Mouse (Mus musculus) neural tube, embryonic 14.5 days (tissue): ENCODE results near the gene Nhlh1. TPM values are rescaled to one million over a fixed set of nuclear protein-coding genes. Genes with fewer than 3 reads are reported as not detected.

ENCODE experiments used
- ATAC-seq: fragments of 200-750 bp; cut with Nextera tagmentation; 2 replicates; pipeline ENCODE4 v1.8.0; 2017; ENCODE audit warnings: low read depth, mild to moderate bottlenecking, moderate TSS enrichment, moderate library complexity
- H3K27ac ChIP-seq: fragments of 300-500 bp; sonication (generic); 2 replicates; pipeline ENCODE4 v1.5.1; 2014; ENCODE audit warnings: low read depth, mild to moderate bottlenecking, control low read depth, low read length, moderate library complexity, mixed read lengths
- H3K27me3 ChIP-seq: fragments of 300-500 bp; sonication (generic); 2 replicates; pipeline ENCODE4 v1.6.1; 2014; ENCODE audit warnings: low read length; ENCODE audit not compliant: control insufficient read depth, insufficient read depth
- H3K36me3 ChIP-seq: fragments of 300-500 bp; sonication (generic); 2 replicates; pipeline ENCODE4 v1.6.1; 2014; ENCODE audit warnings: low read length, mixed read lengths; ENCODE audit not compliant: control insufficient read depth, insufficient read depth
- H3K4me1 ChIP-seq: fragments of 300-500 bp; sonication (generic); 2 replicates; pipeline ENCODE4 v1.6.1; 2014; ENCODE audit warnings: low read length; ENCODE audit not compliant: control insufficient read depth, insufficient read depth
- H3K4me2 ChIP-seq: fragments of 300-500 bp; sonication (generic); 2 replicates; pipeline ENCODE4 v1.6.1; 2014; ENCODE audit warnings: mild to moderate bottlenecking, low read depth, low read length, control low read depth
- H3K4me3 ChIP-seq: fragments of 300-500 bp; sonication (generic); 2 replicates; pipeline ENCODE4 v1.5.1; 2014; ENCODE audit warnings: low read depth, low read length, control low read depth, mixed read lengths
- H3K9ac ChIP-seq: fragments of 300-500 bp; sonication (generic); replicated peaks from 2 replicates; pipeline ENCODE4 v1.6.1; 2014; ENCODE audit warnings: low read depth, mild to moderate bottlenecking, control low read depth, low read length, mixed read lengths
- H3K9me3 ChIP-seq: fragments of 300-500 bp; sonication (generic); 2 replicates; pipeline ENCODE4 v1.6.1; 2016; ENCODE audit warnings: low read length; ENCODE audit not compliant: control insufficient read depth
- WGBS: fragments of 180-500 bp; shearing (Covaris S2); extraction: QIAGEN DNeasy Blood & Tissue Kit; methylation state at CpG from one replicate; pipeline ENCODE4 v1.1.7; 2014; 5-methylcytosine and 5-hydroxymethylcytosine counted together
- polyA plus RNA-seq: library from polyadenylated mRNA; unstranded; fragments of >200 nt; fragmentation: Nextera tagmentation; extraction: Ambion mirVana; gene quantifications from 2 replicates; pipeline ENCODE4 v1.2.1, GENCODE M21; 2014

The Nhlh1 gene
- polyA plus RNA-seq, 1 experiment from 2014 or later: 3.6 TPM

DNA sequence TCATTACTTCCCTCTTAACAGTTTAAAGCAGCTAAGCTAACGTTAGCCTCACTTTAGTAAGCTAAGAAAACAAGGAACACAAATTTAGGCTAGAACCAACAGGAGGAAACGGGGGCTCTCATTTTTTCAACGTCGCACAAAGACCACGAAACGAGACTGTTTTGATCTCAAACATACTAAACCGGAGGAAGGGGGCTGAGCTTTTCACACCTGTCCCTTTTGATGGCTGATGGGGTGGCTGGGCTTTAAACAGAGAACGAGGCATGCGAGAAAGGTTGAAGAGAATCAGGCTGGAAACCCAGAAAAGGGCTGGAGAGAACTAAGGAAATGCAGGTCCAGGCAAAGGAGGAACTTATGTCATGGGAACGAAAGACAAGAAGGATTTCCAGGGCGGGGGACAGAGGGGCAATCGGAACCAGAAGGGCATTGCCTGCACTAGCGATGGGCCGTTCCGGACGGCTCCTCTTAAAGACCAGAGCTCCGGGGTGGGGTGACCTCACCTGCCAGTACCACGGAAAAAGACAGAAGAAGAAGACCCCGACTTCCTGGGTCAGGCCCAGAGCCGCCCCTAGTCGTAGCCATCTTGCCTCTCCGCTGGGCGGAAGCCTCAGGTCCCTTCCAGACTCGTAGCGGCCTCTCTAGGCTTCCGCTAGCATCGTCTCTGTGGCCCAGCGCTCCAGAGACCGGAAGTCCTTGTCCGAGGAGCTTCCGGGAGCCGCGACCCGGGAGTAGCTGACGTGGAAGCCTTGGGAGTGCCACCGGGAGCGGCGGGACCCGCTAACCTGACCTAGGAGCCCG lies 24.9 kb upstream of the Nhlh1 start, which contains the start of the genes Copa and Ncstn:
Copa (plus strand) TSS at position 429 of the 798 bp plus-strand sequence.
Ncstn (minus strand) TSS at position 695 of the 798 bp plus-strand sequence.
- Histone ChIP-seq H3K27me3 (no peaks in the 10 kb centered on the region), H3K27ac (peak within 1 kb of the TSS; percentile 58), H3K9ac (peak within 1 kb of the TSS; percentile 70), H3K9me3 (no peaks in the 10 kb centered on the region), H3K4me1 (peaks cover 11% of the 10 kb centered on the region; the same call in 1 of the 2 replicates), H3K36me3 (peaks cover 15% of the 10 kb centered on the region), H3K4me3 (peak within 1 kb of the TSS; percentile 65), H3K4me2 (peak within 1 kb of the TSS; percentile 68)
- WGBS: under 1% methylated on average over 40 of the region's 40 CpGs
- peak; percentile 98 for ATAC-seq

DNA sequence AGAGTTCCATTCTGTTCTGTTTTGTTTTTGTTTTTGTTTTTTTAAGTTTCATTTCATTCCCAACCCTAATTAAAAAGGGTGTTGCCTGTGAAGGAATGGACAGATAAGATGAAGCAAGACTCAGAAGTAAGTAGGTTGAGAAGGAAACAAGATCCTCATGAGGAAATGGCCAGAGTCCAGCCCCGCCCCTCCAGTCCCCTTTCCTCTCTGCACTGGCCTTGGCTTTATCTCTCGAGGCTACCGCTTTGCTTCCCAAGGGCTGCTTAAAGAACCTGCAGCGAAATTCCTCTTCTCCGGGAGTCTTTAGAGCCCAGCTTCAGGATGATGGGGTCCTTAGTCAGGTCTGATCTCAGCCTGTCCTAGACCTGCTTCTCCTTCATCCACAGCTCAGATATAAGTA lies 20.6 kb upstream of the Nhlh1 start:
- Histone ChIP-seq H3K9ac (no peak overlapping the region), H3K4me2 (no peak overlapping the region), H3K4me1 (peaks cover 7% of the 10 kb centered on the region; the same call in 1 of the 2 replicates), H3K4me3 (no peak overlapping the region), H3K36me3 (peaks cover 39% of the 10 kb centered on the region), H3K27ac (no peak overlapping the region), H3K9me3 (no peaks in the 10 kb centered on the region), H3K27me3 (no peaks in the 10 kb centered on the region)
- 83% methylated on average over 5 of the region's 5 CpGs for WGBS
- no peak for ATAC-seq

GRCm38 (mm10) chr1:172072604-172073003 lies 15.2 kb upstream of the Nhlh1 start:
- no peak for ATAC-seq
- WGBS: 100% methylated on average over 7 of the region's 7 CpGs
- peaks cover 76% of the 10 kb centered on the region for H3K36me3 ChIP-seq

GRCm38 (mm10) chr1:172071556-172071955 lies 14.2 kb upstream of the Nhlh1 start:
- Histone ChIP-seq H3K9me3 (no peaks in the 10 kb centered on the region), H3K4me3 (no peak overlapping the region), H3K27me3 (no peaks in the 10 kb centered on the region), H3K9ac (no peak overlapping the region), H3K36me3 (peaks cover 86% of the 10 kb centered on the region), H3K4me1 (no peaks in the 10 kb centered on the region), H3K4me2 (no peak overlapping the region), H3K27ac (no peak overlapping the region)
- no peak for ATAC-seq
- WGBS: 39% methylated on average over 4 of the region's 4 CpGs

More at GRCm38 (mm10) chr1:172072604-172073003, 15.2 kb upstream of the Nhlh1 start:
- no peak overlapping the region for H3K27ac ChIP-seq
- H3K27me3 ChIP-seq: no peaks in the 10 kb centered on the region
- H3K9ac ChIP-seq: no peak overlapping the region
- no peak overlapping the region for H3K4me2 ChIP-seq
- H3K4me3 ChIP-seq: no peak overlapping the region
- no peaks in the 10 kb centered on the region for H3K9me3 ChIP-seq
- no peaks in the 10 kb centered on the region for H3K4me1 ChIP-seq

GRCm38 (mm10) chr1:172070227-172070626 lies 12.9 kb upstream of the Nhlh1 start:
- Histone ChIP-seq H3K4me1 (no peaks in the 10 kb centered on the region), H3K36me3 (peaks cover 96% of the 10 kb centered on the region), H3K9me3 (no peaks in the 10 kb centered on the region), H3K27ac (no peak overlapping the region), H3K9ac (no peak overlapping the region), H3K27me3 (no peaks in the 10 kb centered on the region), H3K4me2 (no peak overlapping the region), H3K4me3 (no peak overlapping the region)
- 92% methylated on average over 6 of the region's 6 CpGs for WGBS
- ATAC-seq: no peak

DNA sequence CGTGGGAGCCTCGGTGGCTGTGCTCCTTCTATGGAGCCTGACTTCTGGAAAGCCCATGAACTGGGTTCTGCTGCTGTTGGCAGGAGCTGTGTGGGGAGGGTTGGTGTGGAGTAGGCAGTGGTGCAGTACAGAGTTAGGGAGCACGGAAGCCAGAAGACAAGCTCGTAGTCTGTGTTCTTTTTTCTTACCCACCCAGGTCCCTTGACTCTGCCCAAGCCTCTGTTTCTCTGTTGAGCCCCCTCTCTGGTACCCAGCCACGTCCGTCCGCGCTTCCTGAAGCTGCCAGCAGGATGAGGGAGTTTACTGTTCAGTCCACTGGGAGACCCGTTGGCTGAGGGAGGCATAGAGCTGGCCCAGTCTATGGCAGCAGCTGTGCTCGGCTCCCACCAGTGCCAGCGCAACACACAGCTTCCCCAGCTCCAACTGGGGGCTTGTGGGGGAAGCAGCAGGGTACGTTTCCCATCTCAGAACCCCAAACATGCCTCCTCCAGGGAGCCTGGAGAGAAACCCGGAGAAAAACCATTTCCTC lies 7.3 kb upstream of the Nhlh1 start:
- no peak overlapping the region for H3K4me3 ChIP-seq
- peaks cover 7% of the 10 kb centered on the region; the same call in 1 of the 2 replicates for H3K4me1 ChIP-seq
- peaks cover 51% of the 10 kb centered on the region for H3K36me3 ChIP-seq
- H3K27ac ChIP-seq: peak overlapping the region; percentile 45
- H3K4me2 ChIP-seq: no peak overlapping the region
- no peak overlapping the region for H3K9ac ChIP-seq
- 35% methylated on average over 13 of the region's 13 CpGs for WGBS
- H3K9me3 ChIP-seq: no peaks in the 10 kb centered on the region
- ATAC-seq: peak; percentile 56
- no peaks in the 10 kb centered on the region for H3K27me3 ChIP-seq

DNA sequence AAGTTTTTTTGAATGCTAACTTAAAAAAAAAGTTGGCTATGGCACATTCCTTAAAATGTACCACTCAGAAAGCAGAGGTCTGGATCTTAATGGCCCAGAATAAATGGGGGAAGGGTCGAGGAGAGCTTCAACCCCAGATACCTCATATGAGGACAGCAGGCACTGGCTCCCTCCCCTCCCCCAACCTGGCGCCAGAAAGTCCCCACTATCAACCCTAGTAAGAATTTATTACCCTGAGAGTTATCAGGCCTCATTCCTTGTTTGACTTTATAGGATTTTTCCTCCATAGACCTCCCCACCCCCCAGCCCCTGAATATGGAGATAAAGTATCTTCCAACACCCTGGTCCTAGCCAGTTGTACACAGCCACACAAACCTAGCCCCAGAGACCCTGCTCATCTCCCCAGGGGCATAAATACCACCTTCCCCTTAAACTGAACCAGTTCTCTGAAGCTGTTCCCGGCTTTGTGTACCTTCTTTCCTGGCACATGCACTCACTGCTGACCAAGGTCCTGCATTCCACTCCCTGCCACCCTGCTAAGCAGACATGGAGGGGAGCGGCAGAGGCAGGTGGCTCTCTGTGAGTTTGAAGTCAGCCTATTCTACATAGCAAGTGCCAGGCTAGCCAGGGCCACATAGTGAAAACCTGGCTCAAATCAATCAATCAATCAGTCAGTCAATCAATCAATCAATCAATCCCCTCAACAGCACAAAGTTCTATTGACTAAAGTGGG lies 6.1 kb upstream of the Nhlh1 start:
- no peak overlapping the region for H3K4me2 ChIP-seq
- H3K36me3 ChIP-seq: peaks cover 38% of the 10 kb centered on the region
- H3K9me3 ChIP-seq: no peaks in the 10 kb centered on the region
- H3K9ac ChIP-seq: no peak overlapping the region
- no peak overlapping the region for H3K27ac ChIP-seq
- H3K4me3 ChIP-seq: no peak overlapping the region
- H3K27me3 ChIP-seq: no peaks in the 10 kb centered on the region
- peaks cover 10% of the 10 kb centered on the region; the same call in 1 of the 2 replicates for H3K4me1 ChIP-seq
- 36% methylated on average over 4 of the region's 4 CpGs for WGBS
- no peak for ATAC-seq

DNA sequence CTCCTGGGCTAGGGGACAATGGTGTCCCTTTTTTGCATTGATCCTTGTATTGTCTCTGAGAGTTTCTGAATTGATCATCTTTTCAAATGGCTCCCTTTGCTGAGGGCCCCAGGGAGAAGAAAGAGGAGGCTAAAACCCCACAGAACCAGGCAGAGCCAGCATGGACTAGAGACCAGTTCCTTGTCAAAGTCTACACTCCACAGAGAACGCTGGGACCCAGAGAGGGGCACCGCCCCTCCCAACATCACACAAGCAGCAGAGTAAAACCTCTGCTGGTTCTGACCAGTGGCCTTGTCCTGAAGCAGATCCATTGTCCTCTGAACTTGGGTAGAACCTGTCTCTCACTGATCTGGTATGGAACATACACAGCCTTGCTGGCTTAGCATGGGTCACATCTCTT lies 4.7 kb upstream of the Nhlh1 start:
- no peaks in the 10 kb centered on the region for H3K27me3 ChIP-seq
- WGBS: 81% methylated on average over 2 of the region's 2 CpGs
- peaks cover 25% of the 10 kb centered on the region for H3K36me3 ChIP-seq
- peaks cover 10% of the 10 kb centered on the region; the same call in 1 of the 2 replicates for H3K4me1 ChIP-seq
- H3K4me3 ChIP-seq: no peak overlapping the region
- H3K4me2 ChIP-seq: no peak overlapping the region
- no peak overlapping the region for H3K9ac ChIP-seq
- H3K27ac ChIP-seq: no peak overlapping the region
- H3K9me3 ChIP-seq: no peaks in the 10 kb centered on the region
- no peak for ATAC-seq
